Mouse (Mus musculus): ENCODE data around the gene 2010300C02Rik.
"Not testable (repeated sequence)": the region's sequence is repeated elsewhere in the genome, so short reads cannot be mapped to it uniquely, and the experiment has no call there.

Gene 2010300C02Rik

DNA sequence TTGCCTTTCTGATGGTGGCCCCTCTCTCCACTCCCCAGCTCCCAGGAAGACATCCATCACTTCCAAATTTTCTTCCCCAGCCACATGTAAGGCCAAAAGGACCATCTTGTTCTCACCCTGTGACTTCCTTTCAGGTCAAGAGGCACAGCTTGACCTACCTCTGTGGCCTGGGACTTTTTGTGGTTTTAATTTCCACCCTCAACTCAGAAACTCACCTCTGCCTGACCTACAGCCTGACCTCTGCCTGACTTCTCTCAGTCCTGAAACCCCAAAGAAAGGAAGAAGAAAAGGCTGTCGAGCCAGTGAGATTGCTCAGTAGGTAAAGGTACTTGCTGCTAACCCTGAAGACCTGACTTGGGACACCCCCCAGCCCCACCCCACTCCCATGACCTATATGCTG lies 100.3 kb downstream of the 2010300C02Rik start:
- DNase-seq, result no peak

- no peak for DNase-seq
Measured at GRCm38 (mm10) chr1:37617047-37617446, 102.8 kb downstream of the 2010300C02Rik start.

DNA sequence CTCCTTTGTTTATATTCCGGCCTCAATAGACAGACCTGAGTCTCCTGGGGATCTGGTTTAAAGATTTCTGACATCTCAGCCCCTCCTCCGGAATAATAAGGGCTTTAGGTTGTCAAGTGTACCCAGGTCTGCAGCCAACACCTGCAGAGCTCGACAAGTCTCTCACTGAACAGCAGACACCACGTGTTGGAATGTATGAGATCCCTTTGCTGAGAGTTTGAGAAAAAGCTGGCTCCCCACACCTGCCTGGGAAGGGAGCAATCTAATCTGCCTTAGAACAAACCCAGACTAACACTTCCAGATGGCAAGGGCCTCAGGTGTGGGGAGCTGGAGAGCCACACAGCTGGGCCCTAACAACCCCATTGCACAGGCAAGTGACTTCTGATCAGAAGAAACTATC lies 103.3 kb downstream of the 2010300C02Rik start:
- DNase-seq, result no peak

DNA sequence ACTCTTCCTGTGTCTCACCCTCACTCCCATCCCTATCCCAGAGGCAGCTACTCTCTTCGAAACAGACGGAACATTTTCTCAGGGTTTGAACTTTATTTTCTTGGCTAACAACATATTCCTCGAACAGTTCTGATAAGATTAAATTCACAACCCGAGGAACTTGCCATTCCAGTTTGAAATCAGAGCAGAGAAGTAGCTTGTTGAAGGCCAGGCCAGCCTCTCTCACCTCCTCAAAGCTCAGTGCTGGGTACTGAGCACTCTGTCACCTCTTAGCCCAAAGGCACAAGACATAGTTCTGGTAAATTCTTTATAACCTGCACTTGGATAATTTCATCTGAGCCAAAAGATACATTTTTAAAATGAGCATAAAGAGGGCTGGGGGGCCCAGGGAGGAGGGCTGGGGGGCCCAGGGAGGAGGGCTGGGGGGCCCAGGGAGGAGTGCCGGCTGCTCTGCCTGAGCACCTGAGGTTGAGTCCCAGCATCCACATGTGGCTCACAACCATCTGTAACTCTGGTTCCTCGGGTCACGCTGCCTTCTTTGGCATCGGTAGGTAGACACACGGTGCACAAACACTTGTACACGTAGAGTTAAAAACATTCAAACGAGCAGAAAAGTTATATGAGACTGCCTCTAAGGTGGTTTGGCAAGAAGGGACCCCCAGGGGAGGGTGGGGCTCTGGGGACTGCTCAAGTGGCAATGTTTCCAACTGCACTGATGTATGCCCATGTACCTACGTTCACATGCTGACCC lies 104.4 kb downstream of the 2010300C02Rik start:
- DNase-seq, result no peak

GRCm38 (mm10) chr1:37614836-37615235 lies 105.0 kb downstream of the 2010300C02Rik start:
- no peak for DNase-seq

GRCm38 (mm10) chr1:37614130-37614529 lies 105.8 kb downstream of the 2010300C02Rik start:
- DNase-seq, result no peak

DNA sequence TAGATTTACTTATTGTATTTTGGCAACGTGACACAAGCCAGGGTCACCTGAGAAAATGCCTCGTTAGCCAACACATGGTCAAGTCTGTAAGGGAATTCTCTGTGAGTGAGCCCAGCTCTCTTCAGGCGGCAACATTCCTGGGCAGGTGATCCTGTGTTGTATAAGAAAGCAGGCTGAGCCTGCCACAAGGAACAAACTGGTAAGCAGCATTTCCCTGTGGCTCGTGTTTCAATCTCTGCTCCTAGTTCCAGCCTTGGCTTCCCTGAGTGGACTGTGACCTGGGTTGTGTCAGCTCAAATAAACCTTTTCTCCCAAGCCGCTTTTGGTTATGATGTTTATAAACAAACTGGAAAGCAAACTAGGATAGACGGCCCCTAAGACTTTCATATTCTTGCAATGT lies 108.9 kb downstream of the 2010300C02Rik start:
- no peak for DNase-seq

GRCm38 (mm10) chr1:37610242-37610641 lies 109.6 kb downstream of the 2010300C02Rik start:
- no peak for DNase-seq

- DNase-seq, result not testable (repeated sequence)
Measured at GRCm38 (mm10) chr1:37605694-37606093, 114.2 kb downstream of the 2010300C02Rik start.

GRCm38 (mm10) chr1:37603206-37603605 lies 116.7 kb downstream of the 2010300C02Rik start:
- no peak for DNase-seq

- no peak for DNase-seq
Measured at GRCm38 (mm10) chr1:37602268-37602667, 117.6 kb downstream of the 2010300C02Rik start.

DNA sequence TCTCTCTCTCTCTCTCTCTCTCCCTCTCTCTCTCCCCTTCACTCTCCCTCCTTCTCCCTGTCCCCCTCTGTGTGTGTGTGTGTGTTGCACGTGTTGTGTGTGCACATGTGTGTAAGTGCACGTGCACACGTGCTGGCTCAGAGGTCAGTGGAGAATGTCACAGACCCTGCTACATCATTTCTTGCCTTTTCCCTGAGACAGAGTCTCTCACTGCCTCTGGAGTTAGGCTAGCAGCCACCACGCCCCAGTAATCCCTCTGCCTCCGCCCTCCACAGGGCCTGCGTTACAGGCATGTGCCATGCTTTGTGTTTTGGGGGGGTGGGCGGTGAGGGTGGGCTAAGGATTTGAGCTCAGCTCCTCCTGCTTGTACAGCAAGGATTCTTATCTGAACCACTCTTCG lies 118.4 kb downstream of the 2010300C02Rik start:
- DNase-seq, result no peak

DNA sequence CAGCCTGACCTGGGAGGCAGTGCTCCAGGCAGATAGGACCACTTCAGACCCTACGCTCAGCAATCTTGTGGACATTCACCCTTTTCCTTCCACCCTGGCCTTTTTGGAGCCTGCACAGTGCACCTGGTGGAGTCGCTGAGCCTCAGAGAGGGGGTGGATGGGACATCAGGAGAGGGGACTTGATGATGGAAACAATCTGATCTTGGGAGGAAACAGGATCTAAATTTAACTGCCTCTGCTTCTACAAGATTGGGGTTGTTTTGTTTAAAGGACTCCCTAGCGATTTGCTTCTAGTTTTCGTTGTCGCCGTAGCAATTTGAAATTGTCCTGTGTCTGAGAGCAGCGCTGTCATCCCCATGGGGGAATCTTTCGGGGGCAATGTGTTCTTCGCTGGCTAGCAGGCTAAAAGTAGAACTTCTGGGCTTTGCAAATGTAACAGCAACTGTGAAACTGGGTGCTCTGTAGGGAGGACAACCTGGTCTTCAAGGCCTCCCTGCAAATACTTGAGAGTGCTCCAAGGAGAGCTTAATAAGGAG lies 119.2 kb downstream of the 2010300C02Rik start:
- DNase-seq, result no peak

DNA sequence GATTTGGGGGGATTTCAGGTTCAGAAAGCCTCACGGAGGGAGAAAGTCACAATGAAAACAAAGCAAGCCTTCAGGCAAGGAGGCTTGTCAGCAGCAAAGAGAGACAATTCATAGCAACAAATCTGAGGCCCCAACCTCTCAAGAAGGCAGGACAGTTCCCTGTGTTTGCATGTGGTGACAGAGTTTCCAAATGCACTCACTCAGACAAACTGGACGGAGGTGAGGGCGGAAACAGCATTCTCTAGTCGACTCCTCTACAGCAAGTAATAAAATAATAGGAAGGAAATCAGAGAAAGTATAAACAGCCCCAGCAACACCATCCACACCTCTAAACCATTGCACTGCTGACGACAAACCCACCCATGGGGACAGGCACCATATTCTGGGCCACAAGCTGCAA lies 120.9 kb downstream of the 2010300C02Rik start:
- no peak for DNase-seq

DNA sequence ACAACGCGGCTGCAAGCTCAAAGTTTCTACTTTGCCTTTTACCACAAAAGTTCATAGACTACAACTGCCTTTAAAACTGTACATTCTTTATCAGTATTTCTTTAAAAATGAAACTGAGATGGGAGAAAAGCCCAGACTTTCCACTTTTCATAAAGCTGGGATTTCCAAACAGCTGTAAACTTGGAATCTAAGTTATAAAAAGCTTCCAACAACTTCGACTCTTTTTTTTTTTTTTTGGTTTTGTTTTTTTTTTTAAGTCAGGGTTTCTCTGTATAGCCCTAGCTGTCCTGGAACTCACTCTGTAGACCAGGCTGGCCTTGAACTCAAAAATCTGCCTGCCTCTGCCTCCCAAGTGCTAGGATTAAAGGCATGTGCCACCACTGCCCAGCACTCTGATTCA lies 125.1 kb downstream of the 2010300C02Rik start:
- not testable (repeated sequence) for DNase-seq

DNA sequence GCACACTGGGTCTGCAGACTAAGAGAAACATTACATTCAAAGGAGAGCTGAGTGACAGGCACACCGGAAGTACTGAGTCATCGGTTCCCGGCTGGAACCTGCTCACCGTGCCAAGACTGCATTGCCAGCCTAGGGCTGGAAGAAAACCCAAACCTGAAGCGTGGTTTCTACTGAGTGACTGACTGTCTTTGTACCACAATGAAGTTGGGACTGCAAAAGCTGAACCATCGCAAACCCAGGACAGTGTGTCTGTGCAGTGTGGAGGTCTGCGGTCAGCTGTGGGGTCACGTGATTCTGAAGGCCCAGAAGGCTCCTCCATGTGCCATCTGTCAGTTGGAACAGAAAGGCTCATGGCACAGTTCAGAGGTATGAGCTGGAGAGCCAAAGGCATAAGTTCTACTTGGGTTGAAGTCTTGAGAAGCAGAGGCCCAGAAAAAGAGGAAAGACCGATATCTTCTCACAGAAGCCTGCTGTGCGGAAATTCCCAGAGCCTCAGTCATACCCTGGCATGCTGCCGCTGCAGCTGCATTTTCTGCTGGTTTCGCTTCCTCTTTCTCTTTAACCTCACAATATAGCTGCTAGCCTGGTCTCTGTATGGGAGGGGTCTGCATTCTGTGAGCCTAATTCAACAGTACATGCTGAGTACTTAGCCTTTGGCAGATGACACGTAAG lies 133.9 kb downstream of the 2010300C02Rik start:
- DNase-seq, result no peak

- no peak for DNase-seq
Measured at GRCm38 (mm10) chr1:37583795-37584464, 136.0 kb downstream of the 2010300C02Rik start.

DNA sequence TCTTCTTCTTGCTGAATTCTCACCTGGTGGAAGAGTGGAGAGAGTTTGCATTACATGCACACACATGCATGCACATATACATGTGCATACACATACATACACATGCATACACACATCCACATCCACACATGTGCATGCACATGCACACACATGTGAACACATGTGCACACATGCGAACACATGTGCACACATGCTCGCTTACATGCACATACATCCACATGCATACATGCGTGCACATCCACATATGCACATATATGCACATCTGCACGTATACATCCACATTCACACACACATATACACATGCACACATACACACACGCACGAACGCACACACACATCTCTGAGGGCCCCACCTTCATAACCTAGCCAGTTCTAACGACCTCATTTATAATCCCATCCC lies 136.7 kb downstream of the 2010300C02Rik start:
- no peak for DNase-seq

GRCm38 (mm10) chr1:37579686-37580085 lies 140.2 kb downstream of the 2010300C02Rik start:
- no peak for DNase-seq

GRCm38 (mm10) chr1:37572528-37573272 lies 147.2 kb downstream of the 2010300C02Rik start:
- DNase-seq, result no peak

GRCm38 (mm10) chr1:37568379-37568778 lies 151.5 kb downstream of the 2010300C02Rik start:
- DNase-seq, result no peak

DNA sequence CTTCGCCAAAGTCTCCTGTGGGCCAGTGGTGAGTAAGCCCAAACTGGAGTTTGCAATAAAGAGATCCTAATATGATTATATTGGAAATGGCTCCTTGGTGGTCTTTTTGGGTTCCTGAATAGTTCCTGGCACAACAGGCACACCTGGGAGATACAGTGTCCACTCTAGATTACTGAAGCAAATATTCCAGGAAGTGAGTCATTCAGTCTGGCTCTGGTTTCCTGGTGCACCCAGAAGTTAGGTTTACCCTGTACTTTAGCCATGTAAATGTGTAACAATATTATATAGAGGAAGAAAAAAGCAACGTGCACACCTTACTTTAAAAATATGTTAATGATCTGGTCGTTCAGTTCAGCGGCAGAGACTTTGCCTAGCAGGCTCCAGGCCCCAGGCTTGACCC lies 153.1 kb downstream of the 2010300C02Rik start:
- DNase-seq, result no peak

GRCm38 (mm10) chr1:37566344-37566743 lies 153.5 kb downstream of the 2010300C02Rik start:
- DNase-seq, result no peak
